ENCODE assay signal across 20 mouse cellular contexts in genomic region chr8:105805346-105805745, GRCm38 (mm10). TPM values are rescaled to one million over a fixed set of nuclear protein-coding genes. Genes with fewer than 3 reads are reported as not detected.
DNase-seq lines count a peak whose midpoint lies in the region; ATAC-seq and TF ChIP-seq lines count a peak whose summit lies in the region.
"Had no signal": no experiment of that assay in that cellular context is flagged by ENCODE, and none has a peak within 500 bp of the region (broad histone marks: within the 10 kb centered on the region; RNA-seq: fewer than 3 reads in every experiment).

No protein-coding gene starts in this region.

- no peak for DNase-seq in kidney, postnatal 0 days (ENCODE audit: low spot score)
- no peak for DNase-seq in kidney, adult 8-10 months
- peak; percentile 56 for DNase-seq in brain, adult 2 months (ENCODE audit: low read depth, low spot score)
- DNase-seq in liver, postnatal 0 days: no peak
- DNase-seq in heart, postnatal 4 days: no peak
- DNase-seq: adrenal gland, postnatal 36 days; cerebellum, adult 8-10 months; heart, postnatal 14 days; right cerebral cortex, postnatal 14 days; spleen, adult 18-20 months had no signal

- 72% methylated on average over 3 of the region's 3 CpGs for WGBS in kidney, postnatal 0 days
- WGBS in liver, postnatal 0 days (ENCODE audit: insufficient replicate concordance): 85% methylated on average over 3 of the region's 3 CpGs
- 76% methylated on average over 3 of the region's 3 CpGs for WGBS in intestine, embryonic 16.5 days

- H3K27ac ChIP-seq in kidney, postnatal 0 days: 0 out of 2 replicates have a peak overlapping the region, but pooled peaks have one; percentile 57
- H3K27ac ChIP-seq in liver, postnatal 0 days (ENCODE audit: low read depth): peak overlapping the region; percentile 70
- no peak overlapping the region for H3K27ac ChIP-seq in intestine, embryonic 16.5 days (ENCODE audit: low read length)
- H3K27ac ChIP-seq: hindbrain, embryonic 15.5 days; limb, embryonic 13.5 days; midbrain, embryonic 12.5 days had no signal

- H3K4me1 ChIP-seq in erythroblast, embryonic 14.5 days (ENCODE audit: control insufficient read depth): peaks cover 91% of the 10 kb centered on the region
- 0 out of 2 replicates have a peak, but pooled peaks cover 6% of the 10 kb centered on the region for H3K4me1 ChIP-seq in kidney, postnatal 0 days (replicated peaks; ENCODE audit: insufficient read depth, low read length)
- H3K4me1 ChIP-seq in liver, postnatal 0 days (ENCODE audit: insufficient read depth): peaks cover 49% of the 10 kb centered on the region
- no peaks in the 10 kb centered on the region; the same call in 1 of the 2 replicates for H3K4me1 ChIP-seq in intestine, embryonic 16.5 days (ENCODE audit: control insufficient read depth, insufficient read depth, low read length)
- H3K4me1 ChIP-seq: limb, embryonic 13.5 days; midbrain, embryonic 12.5 days had no signal

- no peak for ATAC-seq in erythroblast, adult 5-6 weeks (replicated peaks; ENCODE audit: low FRiP score, poor library complexity, severe bottlenecking)
- ATAC-seq in kidney, postnatal 0 days (replicated peaks; ENCODE audit: low FRiP score, low read depth): no peak
- ATAC-seq in liver, postnatal 0 days: no peak
- ATAC-seq in intestine, embryonic 16.5 days: no peak
- ATAC-seq: forebrain, embryonic 14.5 days had no signal

- no peak overlapping the region for H3K9ac ChIP-seq in kidney, postnatal 0 days (ENCODE audit: low read depth, low read length)
- no peak overlapping the region for H3K9ac ChIP-seq in liver, postnatal 0 days (replicated peaks)
- no peak overlapping the region for H3K9ac ChIP-seq in intestine, embryonic 16.5 days (ENCODE audit: low read depth, low read length)
- H3K9ac ChIP-seq: heart, embryonic 12.5 days; hindbrain, embryonic 15.5 days; limb, embryonic 13.5 days; midbrain, embryonic 12.5 days had no signal

- H3K9me3 ChIP-seq in erythroblast, embryonic 14.5 days (ENCODE audit: control insufficient read depth, low read length): no peaks in the 10 kb centered on the region
- no peaks in the 10 kb centered on the region for H3K9me3 ChIP-seq in kidney, postnatal 0 days (replicated peaks; ENCODE audit: low read length)
- H3K9me3 ChIP-seq in liver, postnatal 0 days (ENCODE audit: low read length): no peaks in the 10 kb centered on the region
- H3K9me3 ChIP-seq in intestine, embryonic 16.5 days (ENCODE audit: control insufficient read depth, low read length): no peaks in the 10 kb centered on the region
- H3K9me3 ChIP-seq: G1E; heart, embryonic 12.5 days; hindbrain, embryonic 15.5 days; limb, embryonic 13.5 days; midbrain, embryonic 12.5 days had no signal

- no peaks in the 10 kb centered on the region for H3K27me3 ChIP-seq in erythroblast, embryonic 14.5 days (ENCODE audit: control insufficient read depth)
- no peaks in the 10 kb centered on the region for H3K27me3 ChIP-seq in kidney, postnatal 0 days (ENCODE audit: insufficient read depth, low read length)
- no peaks in the 10 kb centered on the region for H3K27me3 ChIP-seq in liver, postnatal 0 days (ENCODE audit: insufficient read depth, low read length)
- H3K27me3 ChIP-seq in intestine, embryonic 16.5 days (replicated peaks; ENCODE audit: control insufficient read depth, insufficient read depth, low read length): no peaks in the 10 kb centered on the region
- H3K27me3 ChIP-seq: heart, embryonic 12.5 days; hindbrain, embryonic 15.5 days; limb, embryonic 13.5 days; midbrain, embryonic 12.5 days had no signal

- H3K4me2 ChIP-seq in kidney, postnatal 0 days (ENCODE audit: low read length): no peak overlapping the region
- no peak overlapping the region for H3K4me2 ChIP-seq in liver, postnatal 0 days (ENCODE audit: low read depth, low read length)
- no peak overlapping the region for H3K4me2 ChIP-seq in intestine, embryonic 16.5 days (ENCODE audit: low read depth, low read length)
- H3K4me2 ChIP-seq: heart, embryonic 12.5 days; hindbrain, embryonic 15.5 days; limb, embryonic 13.5 days; midbrain, embryonic 12.5 days had no signal

- TF ChIP-seq CTCF in kidney, postnatal 0 days (IDR thresholded peaks at IDR 0.05; ENCODE audit: low read depth): no peak
- TF ChIP-seq CTCF in liver, postnatal 0 days (IDR thresholded peaks at IDR 0.05; ENCODE audit: low read depth): no peak

- H3K4me3 ChIP-seq in erythroblast, embryonic 14.5 days (replicated peaks): peak overlapping the region; percentile 23
- H3K4me3 ChIP-seq in kidney, postnatal 0 days (replicated peaks; ENCODE audit: low read depth, low read length): no peak overlapping the region
- no peak overlapping the region for H3K4me3 ChIP-seq in liver, postnatal 0 days (ENCODE audit: low read depth, low read length)
- no peak overlapping the region for H3K4me3 ChIP-seq in intestine, embryonic 16.5 days (ENCODE audit: low read length)
- H3K4me3 ChIP-seq: heart, embryonic 12.5 days; hindbrain, embryonic 15.5 days; limb, embryonic 13.5 days; midbrain, embryonic 12.5 days had no signal

- no peak for TF ChIP-seq EP300 in liver, postnatal 0 days (IDR thresholded peaks at IDR 0.05; ENCODE audit: low read depth)

- peaks cover 98% of the 10 kb centered on the region for H3K36me3 ChIP-seq in erythroblast, embryonic 14.5 days (ENCODE audit: control insufficient read depth)
- no peaks in the 10 kb centered on the region for H3K36me3 ChIP-seq in kidney, postnatal 0 days (ENCODE audit: insufficient read depth, low read length)
- H3K36me3 ChIP-seq in liver, postnatal 0 days (replicated peaks; ENCODE audit: insufficient read depth, low read length): peaks cover 40% of the 10 kb centered on the region
- no peaks in the 10 kb centered on the region for H3K36me3 ChIP-seq in intestine, embryonic 16.5 days (ENCODE audit: control insufficient read depth, insufficient read depth, low read length)

RNA-seq across cellular contexts. Expression of gene Ranbp10, which starts 21.8 kb away (rescaled TPM):
- 24.4 and 25.6 TPM in 2 replicates for polyA plus RNA-seq in erythroblast, embryonic 14.5 days (2012)
- total RNA-seq in erythroblast, adult 5-6 weeks (2015; ENCODE audit: low replicate concordance): 514 and 565 TPM in 2 replicates
- 620 and 633 TPM in 2 replicates for total RNA-seq in erythroblast, adult 5-6 weeks (2017; ENCODE audit: low replicate concordance)
- 7.0 and 8.9 TPM in 2 replicates for polyA plus RNA-seq in kidney, postnatal 0 days (2015; fragmentation: Nextera tagmentation; extraction: Ambion mirVana)
- polyA plus RNA-seq in liver, postnatal 0 days (2015; fragmentation: Nextera tagmentation; extraction: Ambion mirVana): 18.9 and 20.9 TPM in 2 replicates
- polyA plus RNA-seq in intestine, embryonic 16.5 days (2015; fragmentation: Nextera tagmentation; extraction: Ambion mirVana): 7.1 and 8.2 TPM in 2 replicates
- 10 to 100 TPM; 22.3 to 23.1 TPM for total RNA-seq in heart, postnatal 4 days (2021)

RNA-seq across cellular contexts. Expression of gene Tsnaxip1, which starts 22.2 kb away (rescaled TPM):
- 0.02 TPM in 1 of 2 replicates, not detected in the other for polyA plus RNA-seq in erythroblast, embryonic 14.5 days (2012)
- 1.0 and 1.2 TPM in 2 replicates for total RNA-seq in erythroblast, adult 5-6 weeks (2015; ENCODE audit: low replicate concordance)
- 2.5 and 3.2 TPM in 2 replicates for total RNA-seq in erythroblast, adult 5-6 weeks (2017; ENCODE audit: low replicate concordance)
- 0.05 TPM in 1 of 2 replicates, not detected in the other for polyA plus RNA-seq in kidney, postnatal 0 days (2015; fragmentation: Nextera tagmentation; extraction: Ambion mirVana)
- polyA plus RNA-seq in liver, postnatal 0 days (2015; fragmentation: Nextera tagmentation; extraction: Ambion mirVana): not detected in 2 replicates
- not detected in 2 replicates for polyA plus RNA-seq in intestine, embryonic 16.5 days (2015; fragmentation: Nextera tagmentation; extraction: Ambion mirVana)
- not detected for total RNA-seq in heart, postnatal 4 days (2021)
- total RNA-seq: adrenal gland, postnatal 36 days; megakaryocyte progenitor cell, adult 5-6 weeks had no signal
- polyA plus RNA-seq: G1E had no signal

RNA-seq across cellular contexts. Expression of gene Gfod2, which starts 46.9 kb away (rescaled TPM):
- 0.24 and 0.41 TPM in 2 replicates for polyA plus RNA-seq in erythroblast, embryonic 14.5 days (2012)
- total RNA-seq in erythroblast, adult 5-6 weeks (2015; ENCODE audit: low replicate concordance): 0.21 and 0.38 TPM in 2 replicates
- total RNA-seq in erythroblast, adult 5-6 weeks (2017; ENCODE audit: low replicate concordance): 0.51 TPM in 1 of 2 replicates, not detected in the other
- polyA plus RNA-seq in kidney, postnatal 0 days (2015; fragmentation: Nextera tagmentation; extraction: Ambion mirVana): 19.2 and 21.0 TPM in 2 replicates
- polyA plus RNA-seq in liver, postnatal 0 days (2015; fragmentation: Nextera tagmentation; extraction: Ambion mirVana): 2.4 and 2.9 TPM in 2 replicates
- 8.7 and 10.9 TPM in 2 replicates for polyA plus RNA-seq in intestine, embryonic 16.5 days (2015; fragmentation: Nextera tagmentation; extraction: Ambion mirVana)
- total RNA-seq in heart, postnatal 4 days (2021): 1 to 10 TPM; 4.6 to 4.9 TPM

RNA-seq across cellular contexts. Expression of gene Cenpt, which starts 47.7 kb away (rescaled TPM):
- polyA plus RNA-seq in erythroblast, embryonic 14.5 days (2012): 7.1 and 9.1 TPM in 2 replicates
- 13.1 and 15.9 TPM in 2 replicates for total RNA-seq in erythroblast, adult 5-6 weeks (2015; ENCODE audit: low replicate concordance)
- total RNA-seq in erythroblast, adult 5-6 weeks (2017; ENCODE audit: low replicate concordance): 9.6 and 11.3 TPM in 2 replicates
- polyA plus RNA-seq in kidney, postnatal 0 days (2015; fragmentation: Nextera tagmentation; extraction: Ambion mirVana): 23.4 and 24.9 TPM in 2 replicates
- 8.9 and 9.0 TPM in 2 replicates for polyA plus RNA-seq in liver, postnatal 0 days (2015; fragmentation: Nextera tagmentation; extraction: Ambion mirVana)
- 25.5 and 28.9 TPM in 2 replicates for polyA plus RNA-seq in intestine, embryonic 16.5 days (2015; fragmentation: Nextera tagmentation; extraction: Ambion mirVana)
- total RNA-seq in heart, postnatal 4 days (2021): 10 to 100 TPM; 16.8 to 18.4 TPM

RNA-seq across cellular contexts. Expression of gene Thap11, which starts 49.6 kb away (rescaled TPM):
- 2.8 and 3.4 TPM in 2 replicates for polyA plus RNA-seq in erythroblast, embryonic 14.5 days (2012)
- 6.3 and 16.3 TPM in 2 replicates for total RNA-seq in erythroblast, adult 5-6 weeks (2015; ENCODE audit: low replicate concordance)
- 7.1 and 8.3 TPM in 2 replicates for total RNA-seq in erythroblast, adult 5-6 weeks (2017; ENCODE audit: low replicate concordance)
- 56.0 and 60.8 TPM in 2 replicates for polyA plus RNA-seq in kidney, postnatal 0 days (2015; fragmentation: Nextera tagmentation; extraction: Ambion mirVana)
- 19.6 and 21.5 TPM in 2 replicates for polyA plus RNA-seq in liver, postnatal 0 days (2015; fragmentation: Nextera tagmentation; extraction: Ambion mirVana)
- polyA plus RNA-seq in intestine, embryonic 16.5 days (2015; fragmentation: Nextera tagmentation; extraction: Ambion mirVana): 49.4 and 49.6 TPM in 2 replicates
- total RNA-seq in heart, postnatal 4 days (2021): 10 to 100 TPM; 26.4 to 29.3 TPM
